Mouse (Mus musculus) kidney, postnatal 25 days (tissue): ENCODE measurements around the gene Cyp2c66.
"Not testable (repeated sequence)": the region's sequence is repeated elsewhere in the genome, so short reads cannot be mapped to it uniquely, and the experiment has no call there.

Experiments used
- DNase-seq, 2 experiments: peaks; one replicate each; pipeline ENCODE4 v3.0.0; 2021; ENCODE audit warnings: mixed read lengths in 2 of 2

Cyp2c66 gene

GRCm38 (mm10) chr19:39113644-39114043 is at the start of gene Cyp2c66:
TSS of gene Cyp2c66 (plus strand) at chr19:39113898.
- DNase-seq = no peak

GRCm38 (mm10) chr19:39098779-39099178 is 14.9 kb upstream of the Cyp2c66 start:
- DNase-seq = peak in 1 of 2 experiments; percentile 21

GRCm38 (mm10) chr19:39156836-39157235 is 43.1 kb downstream of the Cyp2c66 start:
- DNase-seq = not testable (repeated sequence)
